Mouse (Mus musculus) cerebellum, adult 2 months (tissue): ENCODE results near the gene Dapk2.

Experiments used
- CTCF ChIP-seq: fragments of 200-500 bp; IDR thresholded peaks from 2 replicates; pipeline ENCODE4 v1.5.1; 2011; ENCODE audit warnings: low read depth, mild to moderate bottlenecking, control low read depth, low read length, moderate library complexity, borderline replicate concordance; ENCODE audit not compliant: insufficient read depth
- POLR2A ChIP-seq: fragments of 200-500 bp; IDR thresholded peaks from 2 replicates; pipeline ENCODE4 v1.6.1; 2011; ENCODE audit warnings: low read length, control low read depth, borderline replicate concordance; ENCODE audit not compliant: insufficient read depth

DNA sequence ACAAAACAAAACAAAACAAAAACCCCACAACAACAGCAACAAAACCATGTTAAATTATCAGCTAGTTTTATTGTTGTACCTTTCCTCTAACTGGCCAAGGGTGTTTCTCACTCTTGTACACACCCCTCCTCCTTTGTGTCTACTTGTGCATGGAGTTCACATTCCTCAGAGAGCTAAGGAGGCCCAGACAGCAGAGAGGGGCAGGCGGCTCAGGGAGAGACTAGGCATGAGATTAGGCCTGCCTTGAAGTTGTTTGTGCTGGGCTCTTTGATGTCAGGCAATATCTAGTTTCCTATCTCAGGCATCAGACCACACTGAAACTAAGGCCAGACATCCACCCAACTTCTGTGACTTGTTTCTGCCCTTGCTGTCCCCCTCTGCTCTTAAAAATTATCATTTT lies 10.2 kb downstream of the Dapk2 start:
- TF ChIP-seq CTCF (no peak), POLR2A (no peak)
